Mouse (Mus musculus): ENCODE results near the gene Gm10300. TPM values are rescaled to one million over a fixed set of nuclear protein-coding genes. Genes with fewer than 3 reads are reported as not detected.

Gene Gm10300
- total and polyA plus RNA-seq, 3 experiments: 0.08 TPM; not detected in 2

DNA sequence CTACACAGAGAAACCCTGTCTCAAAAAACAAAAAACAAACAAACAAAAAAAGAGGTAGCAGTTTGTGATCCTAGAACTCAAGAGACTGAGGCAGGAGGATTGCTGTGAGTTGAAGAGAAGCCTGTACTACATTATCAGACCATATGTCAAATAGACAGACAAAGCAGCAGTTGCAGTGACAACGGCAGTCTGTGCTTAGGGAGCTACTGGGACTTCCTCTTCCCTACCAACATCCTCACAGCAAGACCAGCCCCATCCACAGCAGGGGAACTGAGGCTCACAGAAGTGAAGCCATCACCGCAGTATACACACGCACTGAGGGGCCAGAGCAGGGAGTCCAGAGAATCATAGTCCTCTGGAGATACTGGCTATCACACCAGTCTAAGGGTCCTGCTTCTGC, 8.9 kb upstream of the Gm10300 start:
- H3K4me1 ChIP-seq (ENCODE audit: control insufficient read depth in 1 of 2, insufficient read depth in 2 of 2): no peaks in the 10 kb centered on the region
- no peak overlapping the region for H3K4me2 ChIP-seq (ENCODE audit: insufficient read depth, low read depth, poor library complexity, severe bottlenecking)
- H3K27ac ChIP-seq (ENCODE audit: insufficient read depth, low read depth): no peak overlapping the region
- H3K4me3 ChIP-seq (replicated peaks in 1 of 3; ENCODE audit: low read depth in 2 of 3, low read length in 2 of 3, poor library complexity in 1 of 3): no peak overlapping the region
- H3K79me2 ChIP-seq (replicated peaks; ENCODE audit: control insufficient read depth, extremely low read depth, insufficient read depth, poor library complexity, severe bottlenecking): no peaks in the 10 kb centered on the region
- TF ChIP-seq NELFE (IDR thresholded peaks at IDR 0.05; ENCODE audit: low read depth, low read length): no peak
- no peak for TF ChIP-seq ZNF384 (IDR thresholded peaks at IDR 0.05; ENCODE audit: low read depth, low read length)
- TF ChIP-seq MAX (IDR thresholded peaks at IDR 0.05; ENCODE audit: low read length): no peak
- TF ChIP-seq BHLHE40 (IDR thresholded peaks at IDR 0.05; ENCODE audit: low read depth, low read length): no peak
- no peak for TF ChIP-seq MYC (IDR thresholded peaks at IDR 0.05; ENCODE audit: low read depth, low read length)
- H3K9ac ChIP-seq (ENCODE audit: insufficient read depth, low read depth): no peak overlapping the region
- H3K27me3 ChIP-seq (replicated peaks): no peaks in the 10 kb centered on the region
- no peaks in the 10 kb centered on the region for H3K9me3 ChIP-seq (replicated peaks; ENCODE audit: low read length)
- dilution Hi-C loops (cut with MboI; ENCODE audit: extremely low pct_ligation_motif_present, extremely low pct_unique_long_range_greater_than_20kb, low sequenced_read_pairs): no loop called here
- in situ Hi-C loops (cut with MboI; ENCODE audit: low pct_ligation_motif_present, low pct_unique_long_range_greater_than_20kb, low sequenced_read_pairs): no loop called here
- peaks cover 0 to 35% of the 10 kb centered on the region in 2 experiments for H3K36me3 ChIP-seq (replicated peaks in 1 of 2; ENCODE audit: control insufficient read depth in 1 of 2, insufficient read depth in 1 of 2, low read length in 1 of 2)
- no peak for DNase-seq (ENCODE audit: extremely low read depth)

DNA sequence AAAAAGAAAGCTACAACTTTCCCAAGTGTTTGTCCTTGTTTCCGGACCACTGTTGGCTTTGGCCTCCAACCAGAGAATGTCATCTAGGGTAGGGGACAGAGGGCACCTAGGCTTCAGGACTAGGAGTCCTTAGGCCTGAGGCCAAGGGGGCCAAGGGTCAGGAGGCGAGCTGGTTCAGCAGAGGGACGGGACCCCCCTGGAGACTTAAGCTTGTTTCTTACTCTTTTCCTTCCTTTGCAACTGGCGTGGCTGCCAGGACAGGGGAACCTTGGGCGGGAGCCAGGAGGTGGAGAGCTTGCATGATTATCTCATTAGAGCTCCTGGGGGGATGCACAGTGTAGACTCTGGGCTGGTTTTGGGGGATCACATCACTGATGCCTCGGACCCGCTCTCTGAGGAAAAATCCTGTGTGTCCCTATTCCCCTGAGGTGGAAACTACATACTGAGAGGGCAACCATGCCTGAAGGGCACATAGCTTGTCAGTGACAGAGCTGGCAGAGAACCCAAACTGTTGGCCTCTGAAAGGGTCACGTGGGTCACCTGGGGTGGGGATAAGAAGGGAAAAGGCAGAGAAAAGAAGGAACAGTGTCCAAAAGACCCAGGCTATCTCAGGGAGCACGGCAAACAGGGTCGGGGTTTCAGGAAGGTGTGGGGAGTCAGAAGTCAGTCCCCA, 8.3 kb upstream of the Gm10300 start:
- in situ Hi-C loops (cut with MboI; ENCODE audit: low pct_ligation_motif_present, low pct_unique_long_range_greater_than_20kb, low sequenced_read_pairs) (no loop called here), dilution Hi-C loops (cut with MboI; ENCODE audit: extremely low pct_ligation_motif_present, extremely low pct_unique_long_range_greater_than_20kb, low sequenced_read_pairs) (no loop called here)
- Histone ChIP-seq H3K36me3 (replicated peaks in 1 of 2; ENCODE audit: control insufficient read depth in 1 of 2, insufficient read depth in 1 of 2, low read length in 1 of 2) (peaks cover 0 to 39% of the 10 kb centered on the region in 2 experiments), H3K79me2 (replicated peaks; ENCODE audit: control insufficient read depth, extremely low read depth, insufficient read depth, poor library complexity, severe bottlenecking) (no peaks in the 10 kb centered on the region), H3K4me1 (ENCODE audit: control insufficient read depth in 1 of 2, insufficient read depth in 2 of 2) (no peaks in the 10 kb centered on the region), H3K27ac (ENCODE audit: insufficient read depth, low read depth) (no peak overlapping the region), H3K27me3 (replicated peaks) (no peaks in the 10 kb centered on the region), H3K9me3 (replicated peaks; ENCODE audit: low read length) (no peaks in the 10 kb centered on the region), H3K4me2 (ENCODE audit: insufficient read depth, low read depth, poor library complexity, severe bottlenecking) (no peak overlapping the region), H3K4me3 (replicated peaks in 1 of 3; ENCODE audit: low read depth in 2 of 3, low read length in 2 of 3, poor library complexity in 1 of 3) (no peak overlapping the region), H3K9ac (ENCODE audit: insufficient read depth, low read depth) (no peak overlapping the region)
- TF ChIP-seq E2F4 (IDR thresholded peaks at IDR 0.05; ENCODE audit: insufficient replicate concordance, low read depth, low read length) (no peak), MAX (IDR thresholded peaks at IDR 0.05; ENCODE audit: low read length) (no peak), POLR2AphosphoS2 (IDR thresholded peaks at IDR 0.05; ENCODE audit: low read depth, low read length) (no peak), USF2 (conservative IDR thresholded peaks at IDR 0.05; ENCODE audit: low read depth, low read length) (no peak), ZNF384 (IDR thresholded peaks at IDR 0.05; ENCODE audit: low read depth, low read length) (no peak), MXI1 (IDR thresholded peaks at IDR 0.05; ENCODE audit: low read depth, low read length) (no peak), CTCF (conservative IDR thresholded peaks at IDR 0.05 in 1 of 2, IDR thresholded peaks at IDR 0.05 in 1 of 2; ENCODE audit: low read depth in 2 of 2, low read length in 2 of 2) (no peak), MAFK (IDR thresholded peaks at IDR 0.05; ENCODE audit: insufficient replicate concordance, low read length) (no peak), KAT2A (IDR thresholded peaks at IDR 0.05; ENCODE audit: insufficient replicate concordance, low read length) (no peak), UBTF (IDR thresholded peaks at IDR 0.05; ENCODE audit: low read depth, low read length) (no peak), PAX5 (IDR thresholded peaks at IDR 0.05; ENCODE audit: low read length) (no peak), POLR2A (IDR thresholded peaks at IDR 0.05; ENCODE audit: low read depth, low read length) (no peak), JUN (IDR thresholded peaks at IDR 0.05; ENCODE audit: insufficient read depth, low read depth, low read length) (no peak), IRF4 (IDR thresholded peaks at IDR 0.05; ENCODE audit: low read depth, low read length) (no peak), ZMIZ1 (IDR thresholded peaks at IDR 0.05; ENCODE audit: low read depth, low read length) (no peak), TBP (conservative IDR thresholded peaks at IDR 0.05; ENCODE audit: low read depth, low read length) (no peak), TCF12 (IDR thresholded peaks at IDR 0.05; ENCODE audit: low read depth, low read length) (no peak)
- DNase-seq (ENCODE audit: extremely low read depth): no peak

Data from CH12.LX (cell line).